Mouse (Mus musculus) testis, postnatal 10 days (tissue): ENCODE data around the gene Nisch.

Source experiments
- DNase-seq: peaks from one replicate; pipeline ENCODE4 v3.0.0; 2021; ENCODE audit warnings: low spot score

Nisch gene

GRCm38 (mm10) chr14:31130236-31131220, 86.2 kb downstream of the Nisch start, which contains the start of gene Nt5dc2:
Gene Nt5dc2 (plus strand): TSS chr14:31131053.
- DNase-seq, result peak; percentile 91

GRCm38 (mm10) chr14:31129326-31130235, 87.2 kb downstream of the Nisch start:
- DNase-seq, result peak; percentile 41

GRCm38 (mm10) chr14:31128826-31129219, 87.9 kb downstream of the Nisch start, which contains the start of gene Smim4:
Gene Smim4 (minus strand): TSS chr14:31128956.
- DNase-seq, result peak; percentile 98

- peak; percentile 65 for DNase-seq
Observed at GRCm38 (mm10) chr14:31128101-31128825, 88.5 kb downstream of the Nisch start.

- DNase-seq, result no peak
Observed at GRCm38 (mm10) chr14:31126826-31127225, 89.9 kb downstream of the Nisch start.

GRCm38 (mm10) chr14:31125106-31126075, 91.4 kb downstream of the Nisch start:
- no peak for DNase-seq
